Mouse (Mus musculus) neural tube, embryonic 14.5 days (tissue): ENCODE measurements around the gene Usp24. TPM values are rescaled to one million over a fixed set of nuclear protein-coding genes. Genes with fewer than 3 reads are reported as not detected.
"Not testable (repeated sequence)": the region's sequence is repeated elsewhere in the genome, so short reads cannot be mapped to it uniquely, and the experiment has no call there.

Source experiments
- ATAC-seq: fragments of 200-750 bp; cut with Nextera tagmentation; 2 replicates; pipeline ENCODE4 v1.8.0; 2017; ENCODE audit warnings: low read depth, mild to moderate bottlenecking, moderate TSS enrichment, moderate library complexity
- H3K27ac ChIP-seq: fragments of 300-500 bp; sonication (generic); 2 replicates; pipeline ENCODE4 v1.5.1; 2014; ENCODE audit warnings: low read depth, mild to moderate bottlenecking, control low read depth, low read length, moderate library complexity, mixed read lengths
- H3K27me3 ChIP-seq: fragments of 300-500 bp; sonication (generic); 2 replicates; pipeline ENCODE4 v1.6.1; 2014; ENCODE audit warnings: low read length; ENCODE audit not compliant: control insufficient read depth, insufficient read depth
- H3K36me3 ChIP-seq: fragments of 300-500 bp; sonication (generic); 2 replicates; pipeline ENCODE4 v1.6.1; 2014; ENCODE audit warnings: low read length, mixed read lengths; ENCODE audit not compliant: control insufficient read depth, insufficient read depth
- H3K4me1 ChIP-seq: fragments of 300-500 bp; sonication (generic); 2 replicates; pipeline ENCODE4 v1.6.1; 2014; ENCODE audit warnings: low read length; ENCODE audit not compliant: control insufficient read depth, insufficient read depth
- H3K4me2 ChIP-seq: fragments of 300-500 bp; sonication (generic); 2 replicates; pipeline ENCODE4 v1.6.1; 2014; ENCODE audit warnings: mild to moderate bottlenecking, low read depth, low read length, control low read depth
- H3K4me3 ChIP-seq: fragments of 300-500 bp; sonication (generic); 2 replicates; pipeline ENCODE4 v1.5.1; 2014; ENCODE audit warnings: low read depth, low read length, control low read depth, mixed read lengths
- H3K9ac ChIP-seq: fragments of 300-500 bp; sonication (generic); replicated peaks from 2 replicates; pipeline ENCODE4 v1.6.1; 2014; ENCODE audit warnings: low read depth, mild to moderate bottlenecking, control low read depth, low read length, mixed read lengths
- H3K9me3 ChIP-seq: fragments of 300-500 bp; sonication (generic); 2 replicates; pipeline ENCODE4 v1.6.1; 2016; ENCODE audit warnings: low read length; ENCODE audit not compliant: control insufficient read depth
- WGBS: fragments of 180-500 bp; shearing (Covaris S2); extraction: QIAGEN DNeasy Blood & Tissue Kit; methylation state at CpG from one replicate; pipeline ENCODE4 v1.1.7; 2014; 5-methylcytosine and 5-hydroxymethylcytosine counted together
- polyA plus RNA-seq: library from polyadenylated mRNA; unstranded; fragments of >200 nt; fragmentation: Nextera tagmentation; extraction: Ambion mirVana; gene quantifications from 2 replicates; pipeline ENCODE4 v1.2.1, GENCODE M21; 2014

Usp24 gene
- polyA plus RNA-seq, 1 experiment from 2014 or later, result 14.4 TPM

- peak overlapping the region; percentile 92 for H3K4me3 ChIP-seq
- ATAC-seq, result peak; percentile 85
- under 1% methylated on average over 74 of the region's 81 CpGs for WGBS
- H3K4me2 ChIP-seq, result peak overlapping the region; percentile 89
- H3K4me1 ChIP-seq, result peaks cover 30% of the 10 kb centered on the region
- H3K36me3 ChIP-seq, result no peaks in the 10 kb centered on the region
- peak overlapping the region; percentile 88 for H3K27ac ChIP-seq
- H3K9me3 ChIP-seq, result no peaks in the 10 kb centered on the region
- H3K9ac ChIP-seq, result peak overlapping the region; percentile 92
- H3K27me3 ChIP-seq, result no peaks in the 10 kb centered on the region
Observed at GRCm38 (mm10) chr4:106316351-106317178, 552 bp downstream of the Usp24 start.

DNA sequence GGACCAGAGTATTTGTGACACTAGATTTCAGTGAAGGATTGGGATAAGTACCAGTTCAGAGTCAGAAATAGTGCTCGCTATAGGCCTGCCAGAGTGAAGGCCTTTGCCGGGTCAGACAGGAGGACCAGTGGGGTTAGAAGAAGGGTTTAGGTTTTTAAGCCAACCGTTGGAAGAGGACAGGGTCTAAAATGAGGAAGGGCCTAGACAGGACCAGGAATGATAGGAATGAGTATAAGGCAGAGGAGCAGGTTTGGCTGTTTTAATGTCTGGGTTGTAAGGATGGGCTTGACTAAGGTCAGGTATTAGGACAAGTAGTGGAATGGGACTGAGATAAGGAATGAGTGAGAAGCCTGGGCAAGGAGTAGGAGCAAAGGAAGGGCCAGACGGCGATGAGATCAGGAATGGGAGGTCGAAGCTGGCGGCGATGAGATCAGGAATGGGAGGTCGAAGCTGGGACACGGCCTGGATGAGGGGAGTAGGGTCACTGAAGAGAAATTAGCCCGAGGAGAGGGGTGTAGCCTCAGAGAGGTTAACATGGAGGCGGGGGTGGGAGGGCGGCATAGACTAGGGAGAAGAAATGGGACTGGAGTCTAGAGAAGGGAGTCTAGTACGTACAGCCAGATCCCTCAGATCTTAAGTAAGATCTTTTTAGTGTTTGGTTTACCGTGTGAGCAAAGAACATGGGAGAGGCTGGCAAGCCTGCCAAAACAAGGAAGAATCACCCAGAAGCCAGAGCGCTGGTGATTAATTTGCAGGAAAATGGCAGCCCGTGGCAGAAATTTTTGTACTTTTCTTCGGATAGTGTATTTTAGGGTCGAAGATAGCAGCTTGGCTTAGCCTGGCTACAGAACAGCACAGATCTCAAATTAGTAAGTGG, 1.4 kb downstream of the Usp24 start:
- Histone ChIP-seq H3K9me3 (no peaks in the 10 kb centered on the region), H3K27me3 (no peaks in the 10 kb centered on the region), H3K4me2 (peak overlapping the region; percentile 89), H3K4me3 (peak overlapping the region; percentile 92), H3K4me1 (peaks cover 30% of the 10 kb centered on the region), H3K27ac (peak overlapping the region; percentile 88; the same call in 1 of the 2 replicates), H3K9ac (peak overlapping the region; percentile 92), H3K36me3 (no peaks in the 10 kb centered on the region)
- no peak for ATAC-seq
- WGBS, result 15% methylated on average over 19 of the region's 19 CpGs

GRCm38 (mm10) chr4:106318208-106318607, 2.2 kb downstream of the Usp24 start:
- Histone ChIP-seq H3K27ac (no peak overlapping the region), H3K27me3 (no peaks in the 10 kb centered on the region), H3K4me3 (peak overlapping the region; percentile 92; the same call in 1 of the 2 replicates), H3K9me3 (no peaks in the 10 kb centered on the region), H3K36me3 (no peaks in the 10 kb centered on the region), H3K9ac (no peak overlapping the region), H3K4me1 (peaks cover 30% of the 10 kb centered on the region), H3K4me2 (peak overlapping the region; percentile 89; the same call in 1 of the 2 replicates)
- 87% methylated on average over 4 of the region's 4 CpGs for WGBS
- ATAC-seq, result no peak

- WGBS, result 91% methylated on average over 6 of the region's 6 CpGs
- ATAC-seq, result no peak
Observed at GRCm38 (mm10) chr4:106318976-106319375, 3.0 kb downstream of the Usp24 start.

DNA sequence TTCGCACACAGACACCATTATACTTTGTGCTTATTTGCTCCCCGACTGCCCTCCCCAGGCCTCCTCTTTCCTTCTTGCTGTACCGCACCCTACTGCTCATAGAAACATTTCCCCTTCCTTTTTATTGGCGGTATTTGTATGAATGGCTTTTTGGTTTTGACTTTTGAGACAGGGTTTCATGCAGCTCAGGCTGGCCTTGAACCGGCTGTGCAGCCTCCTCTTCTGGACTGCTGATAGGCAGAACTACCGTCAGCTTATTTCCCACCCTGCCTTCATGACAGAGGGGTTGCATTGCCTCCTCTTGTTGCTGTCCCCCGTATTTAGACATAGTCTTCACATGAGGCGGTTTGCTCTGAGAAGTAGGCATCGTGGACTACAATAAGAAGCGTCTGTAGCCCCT, 6.8 kb downstream of the Usp24 start:
- no peaks in the 10 kb centered on the region for H3K27me3 ChIP-seq

More at GRCm38 (mm10) chr4:106318976-106319375, 3.0 kb downstream of the Usp24 start:
- no peak overlapping the region for H3K27ac ChIP-seq
- no peaks in the 10 kb centered on the region for H3K9me3 ChIP-seq
- no peaks in the 10 kb centered on the region for H3K27me3 ChIP-seq
- H3K4me3 ChIP-seq, result no peak overlapping the region
- H3K9ac ChIP-seq, result no peak overlapping the region
- H3K4me2 ChIP-seq, result no peak overlapping the region
- H3K36me3 ChIP-seq, result no peaks in the 10 kb centered on the region
- H3K4me1 ChIP-seq, result peaks cover 30% of the 10 kb centered on the region

DNA sequence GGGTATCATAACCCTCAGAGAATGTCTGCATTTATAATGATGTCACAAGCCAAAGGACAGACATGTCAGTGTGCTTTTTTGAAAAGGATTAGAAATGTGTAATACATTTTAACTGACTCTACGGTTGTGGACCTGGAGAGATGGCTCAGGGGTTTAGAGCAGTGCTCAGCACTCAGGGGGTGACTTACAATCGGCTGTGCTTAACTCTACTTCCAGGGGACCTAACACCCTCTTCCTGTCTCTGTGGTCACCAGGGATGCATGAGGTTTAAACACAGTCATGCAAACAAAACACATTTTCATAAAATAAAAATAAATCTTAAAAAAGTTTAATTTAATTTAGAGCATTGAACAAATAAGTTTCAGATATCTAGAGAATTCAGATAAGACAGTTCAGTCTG, 7.3 kb downstream of the Usp24 start:
- ATAC-seq, result no peak
- Histone ChIP-seq H3K27ac (no peak overlapping the region), H3K27me3 (no peaks in the 10 kb centered on the region), H3K4me1 (peaks cover 18% of the 10 kb centered on the region), H3K9me3 (no peaks in the 10 kb centered on the region), H3K9ac (no peak overlapping the region), H3K4me2 (no peak overlapping the region), H3K4me3 (no peak overlapping the region), H3K36me3 (no peaks in the 10 kb centered on the region)
- WGBS, result 82% methylated on average over 2 of the region's 2 CpGs

More for the DNA sequence above, 6.8 kb downstream of the Usp24 start:
- Histone ChIP-seq H3K36me3 (no peaks in the 10 kb centered on the region), H3K4me3 (no peak overlapping the region), H3K4me1 (peaks cover 23% of the 10 kb centered on the region), H3K4me2 (no peak overlapping the region), H3K9ac (no peak overlapping the region), H3K9me3 (no peaks in the 10 kb centered on the region), H3K27ac (no peak overlapping the region)
- ATAC-seq, result no peak
- 94% methylated on average over 10 of the region's 10 CpGs for WGBS

DNA sequence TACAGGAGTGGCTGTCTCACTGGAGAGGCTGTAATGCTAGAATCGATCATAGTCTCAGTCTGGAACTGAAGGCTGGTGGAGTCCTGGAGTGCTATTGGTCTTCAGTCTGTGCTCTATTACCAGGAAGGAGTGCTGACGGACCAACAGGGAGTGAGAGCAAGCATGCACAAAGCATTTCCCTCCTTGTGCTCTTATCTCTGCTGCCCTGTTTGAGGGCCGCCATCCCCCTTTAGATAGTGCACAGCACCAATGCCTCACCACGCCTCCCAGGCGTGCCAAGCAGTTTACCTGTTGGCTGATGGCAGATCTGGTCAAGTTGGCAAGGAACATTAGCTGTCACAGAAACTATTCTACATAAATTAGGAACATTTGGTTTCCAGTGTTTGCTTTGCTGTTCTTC, 11.4 kb downstream of the Usp24 start:
- no peak overlapping the region for H3K9ac ChIP-seq
- ATAC-seq, result no peak
- H3K4me1 ChIP-seq, result no peaks in the 10 kb centered on the region
- no peak overlapping the region for H3K27ac ChIP-seq
- H3K4me2 ChIP-seq, result no peak overlapping the region
- no peaks in the 10 kb centered on the region for H3K9me3 ChIP-seq
- H3K27me3 ChIP-seq, result no peaks in the 10 kb centered on the region
- no peaks in the 10 kb centered on the region for H3K36me3 ChIP-seq
- no peak overlapping the region for H3K4me3 ChIP-seq
- WGBS, result 93% methylated on average over 5 of the region's 5 CpGs

- no peak overlapping the region for H3K4me2 ChIP-seq
Observed at GRCm38 (mm10) chr4:106328704-106329103, 12.7 kb downstream of the Usp24 start.

GRCm38 (mm10) chr4:106329171-106329570, 13.2 kb downstream of the Usp24 start:
- not testable (repeated sequence) for H3K27me3 ChIP-seq, H3K36me3 ChIP-seq, H3K4me3 ChIP-seq, ATAC-seq, H3K9ac ChIP-seq, H3K9me3 ChIP-seq, H3K4me2 ChIP-seq, H3K4me1 ChIP-seq, H3K27ac ChIP-seq
- 89% methylated on average over 6 of the region's 6 CpGs for WGBS

More at GRCm38 (mm10) chr4:106328704-106329103, 12.7 kb downstream of the Usp24 start:
- no peak overlapping the region for H3K4me3 ChIP-seq
- no peaks in the 10 kb centered on the region for H3K36me3 ChIP-seq
- no peak overlapping the region for H3K27ac ChIP-seq
- 91% methylated on average over 4 of the region's 4 CpGs for WGBS
- H3K9ac ChIP-seq, result no peak overlapping the region
- H3K4me1 ChIP-seq, result no peaks in the 10 kb centered on the region
- H3K9me3 ChIP-seq, result no peaks in the 10 kb centered on the region
- ATAC-seq, result no peak
- no peaks in the 10 kb centered on the region for H3K27me3 ChIP-seq
